Mouse (Mus musculus): ENCODE results near the gene Ptgdr2.

- TF ChIP-seq CTCF (IDR thresholded peaks at IDR 0.05; ENCODE audit: insufficient read depth, low read depth, low read length): no peak
- TF ChIP-seq POLR2A (IDR thresholded peaks at IDR 0.05; ENCODE audit: insufficient read depth, low read depth, low read length): no peak
These were observed 10.3 kb downstream of the Ptgdr2 start for GRCm38 (mm10) chr19:10947219-10947618.
